Mouse (Mus musculus) hindbrain, embryonic 14.5 days (tissue): Measurements from ENCODE around the gene Map3k7cl. TPM values are rescaled to one million over a fixed set of nuclear protein-coding genes. Genes with fewer than 3 reads are reported as not detected.

Experiments
- ATAC-seq: fragments of 200-750 bp; cut with Nextera tagmentation; 2 replicates; pipeline ENCODE4 v1.8.0; 2017; ENCODE audit warnings: moderate number of reproducible peaks, mild to moderate bottlenecking, moderate TSS enrichment, moderate library complexity; ENCODE audit not compliant: low FRiP score
- DNase-seq: peaks from one replicate; pipeline ENCODE4 v3.0.0-alpha.2; 2015; ENCODE audit warnings: low spot score
- H3K27ac ChIP-seq: fragments of 300-500 bp; sonication (generic); 2 replicates; pipeline ENCODE4 v1.5.1; 2014; ENCODE audit warnings: mild to moderate bottlenecking, moderate library complexity
- H3K27me3 ChIP-seq: fragments of 300-500 bp; sonication (generic); 2 replicates; pipeline ENCODE4 v1.6.1; 2014; ENCODE audit warnings: mild to moderate bottlenecking, low read length, mixed read lengths; ENCODE audit not compliant: control insufficient read depth, insufficient read depth
- H3K36me3 ChIP-seq: fragments of 300-500 bp; sonication (generic); replicated peaks from 2 replicates; pipeline ENCODE4 v1.6.1; 2014; ENCODE audit not compliant: control insufficient read depth, insufficient read depth
- H3K4me1 ChIP-seq: fragments of 300-500 bp; sonication (generic); replicated peaks from 2 replicates; pipeline ENCODE4 v1.6.1; 2014; ENCODE audit warnings: antibody characterized with exemption, low read length, mixed read lengths; ENCODE audit not compliant: control insufficient read depth, insufficient read depth
- H3K4me2 ChIP-seq: fragments of 300-500 bp; sonication (generic); replicated peaks from 2 replicates; pipeline ENCODE4 v1.6.1; 2014; ENCODE audit warnings: mild to moderate bottlenecking, moderate library complexity
- H3K4me3 ChIP-seq: fragments of 300-500 bp; sonication (generic); replicated peaks from 2 replicates; pipeline ENCODE4 v1.5.1; 2014; ENCODE audit warnings: mild to moderate bottlenecking, low read length
- H3K9ac ChIP-seq: fragments of 300-500 bp; sonication (generic); 2 replicates; pipeline ENCODE4 v1.6.1; 2014
- H3K9me3 ChIP-seq: fragments of 300-500 bp; sonication (generic); 2 replicates; pipeline ENCODE4 v1.6.1; 2016; ENCODE audit warnings: low read length; ENCODE audit not compliant: control insufficient read depth
- whole genome bisulfite sequencing: fragments of 180-500 bp; shearing (Covaris S2); extraction: QIAGEN DNeasy Blood & Tissue Kit; methylation state at CpG from one replicate; pipeline ENCODE4 v1.1.7; 2014; 5-methylcytosine and 5-hydroxymethylcytosine counted together
- polyA plus RNA-seq: library from polyadenylated mRNA; unstranded; fragments of >200 nt; fragmentation: Nextera tagmentation; extraction: Ambion mirVana; gene quantifications from 2 replicates; pipeline ENCODE4 v1.2.1, GENCODE M21; 2014

Map3k7cl gene
- 0.12 TPM in 1 of 2 replicates, not detected in the other for polyA plus RNA-seq

DNA sequence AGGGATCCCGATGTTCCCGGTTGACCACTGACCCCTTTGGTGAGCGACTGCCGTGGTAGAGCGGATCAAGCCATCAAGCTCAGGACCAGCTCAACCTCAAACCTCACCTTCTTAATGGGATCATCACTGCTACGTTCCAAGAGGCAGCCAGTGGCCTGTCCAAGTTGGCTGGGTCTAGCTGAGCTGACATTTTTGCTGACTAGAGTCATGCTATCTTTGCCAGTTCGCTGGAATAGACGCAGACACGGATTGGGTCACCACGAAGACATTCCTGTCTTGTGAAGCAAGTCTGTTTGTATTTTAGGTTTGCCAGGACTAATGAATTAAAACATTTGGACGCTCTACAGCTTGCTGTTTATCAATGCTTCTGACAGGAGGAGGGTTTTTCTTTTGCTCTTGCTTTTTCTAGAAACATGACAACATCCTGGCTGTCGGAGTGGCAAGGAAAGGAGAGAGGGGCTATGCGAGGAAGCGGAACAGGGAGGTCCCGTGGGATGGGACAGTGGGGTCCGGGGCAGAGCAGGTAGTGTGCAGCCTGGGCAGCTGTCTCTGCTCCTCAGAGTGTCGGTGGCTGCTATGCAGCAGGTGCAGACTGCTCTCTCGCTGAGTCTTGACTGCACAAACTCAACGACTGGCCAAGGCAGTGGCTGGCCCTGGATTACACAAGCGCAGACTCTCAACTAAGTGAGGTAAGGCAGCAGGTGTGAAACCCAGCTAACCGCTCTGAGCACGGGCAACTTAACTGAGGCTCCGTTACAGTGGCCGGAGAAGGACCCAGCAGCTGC lies at the start of gene Map3k7cl:
Gene Map3k7cl (plus strand): TSS at position 424 of the 785 bp plus-strand sequence.
- no peaks in the 10 kb centered on the region for H3K27me3 ChIP-seq
- no peak within 1 kb of the TSS for H3K27ac ChIP-seq
- no peak within 1 kb of the TSS for H3K4me2 ChIP-seq
- no peak within 1 kb of the TSS for H3K9ac ChIP-seq
- H3K36me3 ChIP-seq = no peaks in the 10 kb centered on the region
- ATAC-seq (no peak), DNase-seq (no peak)
- H3K9me3 ChIP-seq = no peaks in the 10 kb centered on the region
- WGBS = 78% methylated on average over 24 of the region's 24 CpGs
- no peak within 1 kb of the TSS for H3K4me3 ChIP-seq
- H3K4me1 ChIP-seq = no peaks in the 10 kb centered on the region

DNA sequence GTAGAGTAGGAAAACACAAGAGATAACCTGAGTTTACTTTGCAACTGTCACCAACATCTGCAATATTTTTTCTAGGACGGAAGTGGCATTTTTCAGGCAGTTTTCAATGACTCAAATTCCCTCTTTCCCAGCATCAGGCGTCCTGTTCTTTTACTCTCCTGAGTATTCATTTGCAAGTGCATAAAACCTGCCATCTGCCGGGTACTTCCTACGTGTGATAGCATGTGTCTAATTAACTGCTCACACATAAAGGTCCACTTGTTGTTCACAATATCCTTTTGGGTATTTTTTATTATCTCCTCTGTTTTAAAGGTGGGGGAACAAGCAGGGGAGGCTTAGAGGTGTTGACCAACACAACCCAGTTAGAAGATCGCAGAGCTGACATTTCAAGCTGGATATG lies 41.4 kb upstream of the Map3k7cl start:
- DNase-seq = no peak
- WGBS = 60% methylated on average over 5 of the region's 5 CpGs
- ATAC-seq = no peak

DNA sequence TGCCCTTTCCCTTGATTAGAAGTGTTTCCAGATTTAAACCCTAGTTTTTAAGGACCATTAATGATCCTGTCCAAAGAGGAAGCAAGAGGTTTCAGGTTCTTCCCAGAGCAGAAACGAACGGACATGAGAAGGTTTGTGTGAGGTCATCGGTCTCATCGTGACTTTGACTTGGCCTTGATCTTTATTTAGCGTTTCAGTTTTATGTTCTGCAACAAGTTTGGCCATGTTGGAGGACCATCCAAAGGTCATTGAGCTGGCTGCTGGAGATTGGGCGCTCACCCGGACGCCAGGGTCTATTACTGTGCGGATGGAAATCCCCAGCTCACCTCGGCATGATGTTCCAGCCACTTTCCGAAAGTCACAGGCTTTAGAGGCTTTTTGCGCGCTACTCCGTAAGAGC lies 40.8 kb upstream of the Map3k7cl start:
- Histone ChIP-seq H3K27me3 (no peaks in the 10 kb centered on the region), H3K4me3 (no peak overlapping the region), H3K27ac (no peak overlapping the region), H3K36me3 (no peaks in the 10 kb centered on the region), H3K9me3 (no peaks in the 10 kb centered on the region), H3K4me1 (no peaks in the 10 kb centered on the region), H3K9ac (no peak overlapping the region), H3K4me2 (no peak overlapping the region)
- 95% methylated on average over 14 of the region's 14 CpGs for WGBS
- DNase-seq (no peak), ATAC-seq (no peak)

More for the DNA sequence above, 41.4 kb upstream of the Map3k7cl start:
- no peak overlapping the region for H3K4me2 ChIP-seq
- H3K27me3 ChIP-seq = no peaks in the 10 kb centered on the region
- no peak overlapping the region for H3K4me3 ChIP-seq
- H3K4me1 ChIP-seq = no peaks in the 10 kb centered on the region
- H3K27ac ChIP-seq = no peak overlapping the region
- no peak overlapping the region for H3K9ac ChIP-seq
- no peaks in the 10 kb centered on the region for H3K9me3 ChIP-seq
- no peaks in the 10 kb centered on the region for H3K36me3 ChIP-seq

DNA sequence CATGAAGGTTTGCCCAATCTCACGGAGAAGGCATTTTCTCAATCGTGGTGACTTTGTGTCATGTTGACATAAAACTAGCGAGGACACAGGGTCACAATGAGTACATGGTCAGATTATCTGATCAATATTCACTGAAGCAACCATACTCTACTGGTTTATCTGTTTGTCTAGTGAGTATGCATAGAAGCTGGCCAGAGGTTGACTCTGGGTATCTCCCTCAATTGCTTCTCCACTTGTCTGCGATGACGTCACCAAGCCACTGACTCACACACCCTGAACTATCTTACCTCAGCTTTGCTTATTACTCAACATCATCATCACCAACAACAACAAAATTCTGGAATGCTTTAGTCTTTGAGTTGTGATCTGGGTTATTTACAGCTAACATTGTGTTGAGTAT lies 28.9 kb upstream of the Map3k7cl start:
- Histone ChIP-seq H3K4me1 (no peaks in the 10 kb centered on the region), H3K36me3 (no peaks in the 10 kb centered on the region), H3K9ac (no peak overlapping the region), H3K4me2 (no peak overlapping the region), H3K9me3 (no peaks in the 10 kb centered on the region), H3K4me3 (no peak overlapping the region), H3K27ac (no peak overlapping the region), H3K27me3 (no peaks in the 10 kb centered on the region)
- no peak for DNase-seq
- ATAC-seq = no peak
- WGBS = 94% methylated on average over 5 of the region's 5 CpGs

DNA sequence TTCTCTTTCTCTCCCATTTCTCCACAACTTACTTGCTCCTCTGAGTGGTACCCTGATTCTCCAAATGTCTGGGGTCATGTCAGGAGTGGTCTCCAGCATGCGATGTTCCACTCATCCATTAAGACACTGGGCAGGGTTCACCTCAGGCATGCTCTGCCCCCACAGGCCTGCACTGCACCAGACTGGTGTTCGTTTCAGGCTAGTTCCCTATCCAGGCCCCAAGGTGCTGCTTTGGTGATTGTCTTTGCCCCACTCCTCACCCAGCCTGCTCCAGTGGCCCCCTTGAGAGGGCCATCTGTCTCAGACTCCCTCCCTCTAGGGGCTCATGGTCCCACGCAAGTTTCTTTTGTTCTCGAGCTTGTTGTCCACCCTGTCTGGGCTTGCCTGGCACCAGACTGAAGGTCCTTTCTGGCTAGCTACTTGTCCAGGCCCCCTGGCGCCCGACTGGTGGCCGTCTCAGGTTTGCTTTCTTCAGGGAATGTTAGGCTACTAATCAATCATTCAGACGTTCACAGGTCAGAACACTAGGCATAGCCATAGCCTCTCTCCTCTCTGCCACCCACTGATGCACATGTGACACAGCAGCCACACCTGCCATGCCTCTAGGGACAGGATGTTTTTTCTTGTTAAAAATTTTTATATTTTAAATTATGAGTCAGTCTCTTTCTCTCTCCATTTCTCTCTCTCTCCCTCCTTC lies 25.4 kb upstream of the Map3k7cl start:
- Histone ChIP-seq H3K9me3 (no peaks in the 10 kb centered on the region), H3K27ac (no peak overlapping the region), H3K4me2 (no peak overlapping the region), H3K36me3 (no peaks in the 10 kb centered on the region), H3K27me3 (no peaks in the 10 kb centered on the region), H3K4me1 (no peaks in the 10 kb centered on the region), H3K4me3 (no peak overlapping the region), H3K9ac (no peak overlapping the region)
- 61% methylated on average over 8 of the region's 8 CpGs for WGBS
- ATAC-seq (no peak), DNase-seq (no peak)

- no peak overlapping the region for H3K4me2 ChIP-seq
- H3K4me3 ChIP-seq = no peak overlapping the region
- DNase-seq = no peak
- 78% methylated on average over 10 of the region's 10 CpGs for WGBS
- no peaks in the 10 kb centered on the region for H3K36me3 ChIP-seq
- ATAC-seq = no peak
- H3K9ac ChIP-seq = no peak overlapping the region
- no peaks in the 10 kb centered on the region for H3K9me3 ChIP-seq
- no peak overlapping the region for H3K27ac ChIP-seq
- no peaks in the 10 kb centered on the region for H3K4me1 ChIP-seq
- H3K27me3 ChIP-seq = no peaks in the 10 kb centered on the region
Measured at GRCm38 (mm10) chr16:87528755-87529154, 24.4 kb upstream of the Map3k7cl start.

- H3K27me3 ChIP-seq = no peaks in the 10 kb centered on the region
- H3K4me3 ChIP-seq = no peak overlapping the region
- no peaks in the 10 kb centered on the region for H3K4me1 ChIP-seq
- no peaks in the 10 kb centered on the region for H3K36me3 ChIP-seq
- 45% methylated on average over 2 of the region's 2 CpGs for WGBS
- DNase-seq = no peak
- H3K9me3 ChIP-seq = no peaks in the 10 kb centered on the region
- H3K4me2 ChIP-seq = no peak overlapping the region
- ATAC-seq = no peak
- H3K27ac ChIP-seq = no peak overlapping the region
- H3K9ac ChIP-seq = no peak overlapping the region
Measured at GRCm38 (mm10) chr16:87548348-87548747, 4.8 kb upstream of the Map3k7cl start.

DNA sequence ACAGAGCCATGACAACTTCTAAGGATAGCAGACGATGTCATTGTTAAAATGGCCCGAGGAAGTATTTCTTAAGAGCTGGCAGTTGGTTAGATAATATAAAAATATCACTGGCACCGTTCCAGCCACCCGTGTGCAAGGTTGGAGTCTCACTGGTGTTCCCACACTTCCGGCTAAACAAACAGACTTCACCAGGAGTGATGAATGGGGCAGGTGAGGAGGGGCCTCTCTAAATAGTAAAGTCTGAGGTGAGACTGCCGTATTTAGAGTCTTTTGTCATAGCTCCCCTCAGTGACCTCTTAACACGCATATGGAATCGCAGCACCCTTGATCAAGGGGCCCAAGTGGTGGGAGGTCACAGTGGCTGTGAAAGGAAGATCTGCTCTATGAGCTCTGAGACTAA lies 3.2 kb downstream of the Map3k7cl start:
- H3K27me3 ChIP-seq = no peaks in the 10 kb centered on the region
- DNase-seq (no peak), ATAC-seq (no peak)
- H3K4me2 ChIP-seq = no peak overlapping the region
- H3K9me3 ChIP-seq = no peaks in the 10 kb centered on the region
- WGBS = 78% methylated on average over 8 of the region's 8 CpGs
- H3K9ac ChIP-seq = no peak overlapping the region
- H3K36me3 ChIP-seq = no peaks in the 10 kb centered on the region
- H3K27ac ChIP-seq = no peak overlapping the region
- H3K4me3 ChIP-seq = no peak overlapping the region
- no peaks in the 10 kb centered on the region for H3K4me1 ChIP-seq

DNA sequence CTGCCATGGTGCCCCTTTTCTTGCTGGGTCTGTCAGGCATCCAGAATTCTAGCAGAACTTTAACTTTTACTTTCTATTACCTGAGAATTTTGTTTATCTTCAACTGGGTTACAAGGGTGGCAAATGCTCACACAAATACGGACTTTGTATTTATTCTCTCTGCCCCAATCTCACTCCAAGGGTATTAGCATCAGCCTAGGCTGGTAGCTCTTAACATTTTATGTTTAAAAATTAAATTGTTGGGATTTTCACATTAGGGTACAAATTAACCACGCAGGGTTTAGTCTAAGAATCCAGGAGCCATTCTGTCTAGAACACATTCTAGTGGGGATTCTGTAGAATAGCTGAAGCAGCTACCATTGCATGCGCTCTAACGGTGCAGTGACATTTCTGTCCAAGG lies 8.4 kb downstream of the Map3k7cl start:
- no peak overlapping the region for H3K4me3 ChIP-seq
- no peaks in the 10 kb centered on the region for H3K36me3 ChIP-seq
- no peak overlapping the region for H3K27ac ChIP-seq
- H3K4me2 ChIP-seq = no peak overlapping the region
- H3K9ac ChIP-seq = no peak overlapping the region
- DNase-seq (no peak), ATAC-seq (no peak)
- H3K9me3 ChIP-seq = no peaks in the 10 kb centered on the region
- H3K27me3 ChIP-seq = no peaks in the 10 kb centered on the region
- WGBS = 85% methylated on average over 4 of the region's 4 CpGs
- no peaks in the 10 kb centered on the region for H3K4me1 ChIP-seq
